Mouse (Mus musculus) G1E (cell line): ENCODE measurements around the gene Cnpy3.

Source experiments
- CTCF ChIP-seq: IDR thresholded peaks from 2 replicates; pipeline ENCODE4 v1.5.1; 2012; ENCODE audit warnings: low read depth, low read length, inconsistent platforms, mixed read lengths
- GATA1 ChIP-seq: IDR thresholded peaks from 2 replicates; pipeline ENCODE4 v1.6.1; 2012; ENCODE audit warnings: borderline replicate concordance, low read length, inconsistent platforms, mixed read lengths
- GATA2 ChIP-seq: IDR thresholded peaks from 2 replicates; pipeline ENCODE4 v1.6.1; 2012; ENCODE audit warnings: low read depth, low read length, inconsistent platforms, borderline replicate concordance
- POLR2AphosphoS5 ChIP-seq: IDR thresholded peaks from 2 replicates; pipeline ENCODE4 v1.6.1; 2012; ENCODE audit warnings: low read depth, low read length, inconsistent platforms; ENCODE audit not compliant: insufficient replicate concordance
- TAL1 ChIP-seq: conservative IDR thresholded peaks from 2 replicates; pipeline ENCODE4 v1.6.1; 2012; ENCODE audit warnings: low read depth, low read length, inconsistent platforms, mixed read lengths

GRCm38 (mm10) chr17:46725273-46725672 lies 26.7 kb downstream of the Cnpy3 start:
- TF ChIP-seq CTCF = peak; percentile 25; the same call in 1 of the 2 replicates
- no peak for TF ChIP-seq GATA1
- TF ChIP-seq TAL1 = no peak
- TF ChIP-seq POLR2AphosphoS5 = no peak
- TF ChIP-seq GATA2 = no peak
